Mouse (Mus musculus): Measurements from ENCODE around the gene Vmn1r168. TPM values are rescaled to one million over a fixed set of nuclear protein-coding genes. Genes with fewer than 3 reads are reported as not detected.
"Not testable (repeated sequence)": the region's sequence is repeated elsewhere in the genome, so short reads cannot be mapped to it uniquely, and the experiment has no call there.

Gene Vmn1r168
- not detected in 2 replicates for polyA plus RNA-seq (2015; fragmentation: Nextera tagmentation; extraction: Ambion mirVana)

DNA sequence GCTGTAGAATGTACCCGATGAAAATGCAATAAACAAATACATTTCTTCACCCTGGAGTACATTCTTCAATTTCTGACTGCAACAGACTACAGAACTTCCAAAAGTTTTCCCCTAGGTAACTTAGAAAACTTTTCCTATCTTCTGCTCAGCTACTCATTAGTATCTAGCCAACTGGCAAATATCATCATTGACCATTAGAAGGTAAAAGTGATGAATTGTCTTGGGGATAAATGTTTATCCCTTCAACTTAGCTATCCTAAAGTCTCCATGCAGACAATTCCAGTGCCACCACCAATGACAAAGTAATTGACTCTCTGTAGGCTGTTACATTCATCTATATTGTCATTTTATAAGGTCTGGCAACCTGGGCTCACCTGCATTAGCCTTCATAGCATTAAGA is at the start of gene Vmn1r168:
Gene Vmn1r168, plus strand, starts transcription at position 301 of the 400 bp plus-strand sequence.
- WGBS = no CpG with 5 or more reads among the region's 1 CpGs
- not testable (repeated sequence) for H3K4me2 ChIP-seq (ENCODE audit: low read length); H3K4me3 ChIP-seq (replicated peaks; ENCODE audit: low read depth, low read length); H3K27me3 ChIP-seq (ENCODE audit: insufficient read depth, low read length); DNase-seq (ENCODE audit: low spot score); H3K27ac ChIP-seq; H3K4me1 ChIP-seq (replicated peaks; ENCODE audit: insufficient read depth, low read length); H3K36me3 ChIP-seq (ENCODE audit: insufficient read depth, low read length); ATAC-seq (replicated peaks; ENCODE audit: low FRiP score, low read depth); H3K9me3 ChIP-seq (replicated peaks; ENCODE audit: low read length); H3K9ac ChIP-seq (ENCODE audit: low read depth, low read length)

GRCm38 (mm10) chr7:23507106-23507505 is 32.4 kb upstream of the Vmn1r168 start, which contains the start of gene Vmn1r167:
Gene Vmn1r167, minus strand, starts transcription at chr7:23507206.
- not testable (repeated sequence) for H3K9ac ChIP-seq (ENCODE audit: low read depth, low read length); H3K4me2 ChIP-seq (ENCODE audit: low read length); ATAC-seq (replicated peaks; ENCODE audit: low FRiP score, low read depth); H3K4me1 ChIP-seq (replicated peaks; ENCODE audit: insufficient read depth, low read length); H3K27ac ChIP-seq; H3K27me3 ChIP-seq (ENCODE audit: insufficient read depth, low read length); H3K36me3 ChIP-seq (ENCODE audit: insufficient read depth, low read length); DNase-seq (ENCODE audit: low spot score); H3K9me3 ChIP-seq (replicated peaks; ENCODE audit: low read length); H3K4me3 ChIP-seq (replicated peaks; ENCODE audit: low read depth, low read length)
- WGBS = 90% methylated on average over 2 of the region's 2 CpGs

GRCm38 (mm10) chr7:23575226-23575625 is 35.7 kb downstream of the Vmn1r168 start, which contains the start of gene Vmn1r169:
Gene Vmn1r169, plus strand, starts transcription at chr7:23575526.
- H3K4me1 ChIP-seq (replicated peaks; ENCODE audit: insufficient read depth, low read length) = not testable (repeated sequence)

More at GRCm38 (mm10) chr7:23575226-23575625, 35.7 kb downstream of the Vmn1r168 start, which contains the start of gene Vmn1r169:
- not testable (repeated sequence) for H3K36me3 ChIP-seq (ENCODE audit: insufficient read depth, low read length); H3K9ac ChIP-seq (ENCODE audit: low read depth, low read length); H3K27me3 ChIP-seq (ENCODE audit: insufficient read depth, low read length); H3K27ac ChIP-seq; H3K4me3 ChIP-seq (replicated peaks; ENCODE audit: low read depth, low read length); H3K9me3 ChIP-seq (replicated peaks; ENCODE audit: low read length); DNase-seq (ENCODE audit: low spot score); ATAC-seq (replicated peaks; ENCODE audit: low FRiP score, low read depth); H3K4me2 ChIP-seq (ENCODE audit: low read length)
- 74% methylated on average over 1 of the region's 2 CpGs for WGBS

Other genes starting within 250 kb of the Vmn1r168 start
- not detected in 2 replicates for gene Nlrp4e, start 238.5 kb upstream of the Vmn1r168 start, polyA plus RNA-seq (2015; fragmentation: Nextera tagmentation; extraction: Ambion mirVana)
- gene Nlrp5, start 153.8 kb upstream of the Vmn1r168 start, polyA plus RNA-seq (2015; fragmentation: Nextera tagmentation; extraction: Ambion mirVana) = not detected in 2 replicates
- not detected in 2 replicates for gene Vmn1r167, start 32.5 kb upstream of the Vmn1r168 start, polyA plus RNA-seq (2015; fragmentation: Nextera tagmentation; extraction: Ambion mirVana)
- gene Vmn1r169, start 35.8 kb downstream of the Vmn1r168 start, polyA plus RNA-seq (2015; fragmentation: Nextera tagmentation; extraction: Ambion mirVana) = not detected in 2 replicates
- not detected in 2 replicates for gene Vmn1r170, start 66.4 kb downstream of the Vmn1r168 start, polyA plus RNA-seq (2015; fragmentation: Nextera tagmentation; extraction: Ambion mirVana)
- not detected in 2 replicates for gene Vmn1r171, start 91.0 kb downstream of the Vmn1r168 start, polyA plus RNA-seq (2015; fragmentation: Nextera tagmentation; extraction: Ambion mirVana)
- gene Vmn1r172, start 118.6 kb downstream of the Vmn1r168 start, polyA plus RNA-seq (2015; fragmentation: Nextera tagmentation; extraction: Ambion mirVana) = not detected in 2 replicates
- gene Vmn1r173, start 161.0 kb downstream of the Vmn1r168 start, polyA plus RNA-seq (2015; fragmentation: Nextera tagmentation; extraction: Ambion mirVana) = not detected in 2 replicates
- gene Vmn1r174, start 212.5 kb downstream of the Vmn1r168 start, polyA plus RNA-seq (2015; fragmentation: Nextera tagmentation; extraction: Ambion mirVana) = not detected in 2 replicates

Data from kidney, postnatal 0 days (tissue).